Mouse (Mus musculus): ENCODE data around the gene Tiam1. TPM values are rescaled to one million over a fixed set of nuclear protein-coding genes. Genes with fewer than 3 reads are reported as not detected.

Gene Tiam1
- polyA plus RNA-seq, 1 experiment: 1.8 TPM

DNA sequence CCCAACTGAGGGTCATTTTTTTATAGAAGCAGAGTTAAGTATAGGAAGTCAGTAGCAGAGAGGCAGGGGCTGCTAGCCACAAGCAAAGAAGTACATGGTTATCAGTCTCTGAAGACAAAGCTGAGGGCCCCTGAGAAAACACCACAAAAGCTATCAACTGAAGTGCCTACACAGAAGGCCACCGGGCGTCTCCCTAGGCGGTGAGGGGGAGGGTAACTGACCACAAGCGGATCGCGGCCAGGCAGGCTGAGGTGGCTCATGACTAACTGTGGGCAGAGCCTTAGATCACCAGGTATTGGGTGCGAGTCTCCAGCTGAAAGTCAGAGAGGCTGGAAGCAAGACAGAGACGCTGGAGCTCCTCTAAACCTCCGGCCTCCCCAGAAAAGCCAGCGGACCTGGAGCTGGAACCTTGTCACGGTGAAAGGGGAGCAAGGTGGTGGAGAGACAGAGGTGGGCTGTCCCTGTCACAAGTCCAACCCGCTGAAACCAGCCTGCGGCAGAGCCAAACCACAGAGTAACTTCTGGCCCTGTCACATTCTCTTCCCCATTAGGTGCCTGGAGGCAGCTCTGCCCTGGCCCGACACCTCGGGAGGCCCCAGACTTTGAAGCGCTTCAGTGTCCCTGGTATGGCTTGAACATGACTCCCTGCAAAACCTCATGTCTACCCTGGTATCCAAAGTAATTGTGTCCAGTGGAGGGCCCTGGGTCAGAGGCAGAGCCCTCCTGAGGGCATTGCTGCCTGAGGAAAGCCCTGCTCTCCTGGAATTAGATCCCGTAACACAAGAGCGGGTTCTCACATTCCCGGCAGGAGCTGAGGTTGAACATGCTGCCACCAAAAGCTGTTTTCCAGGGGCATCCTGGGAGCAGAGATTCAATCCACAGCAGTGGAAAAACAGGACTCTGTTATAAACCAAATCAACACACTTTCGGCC lies 271.3 kb downstream of the Tiam1 start:
- Histone ChIP-seq H3K27me3 (ENCODE audit: control insufficient read depth, insufficient read depth, low read length) (no peaks in the 10 kb centered on the region), H3K4me1 (ENCODE audit: control insufficient read depth, insufficient read depth, insufficient read length, low read length) (no peaks in the 10 kb centered on the region), H3K36me3 (ENCODE audit: control insufficient read depth, insufficient read depth, low read length) (peaks cover 3% of the 10 kb centered on the region), H3K4me3 (ENCODE audit: low read depth, low read length) (no peak overlapping the region), H3K27ac (ENCODE audit: insufficient read depth, low read depth, low read length) (no peak overlapping the region)
- TF ChIP-seq POLR2A (IDR thresholded peaks at IDR 0.05; ENCODE audit: low read depth, low read length): no peak
- no peak for TF ChIP-seq CTCF (IDR thresholded peaks at IDR 0.05; ENCODE audit: extremely low read depth, insufficient read length, insufficient replicate concordance, low read depth, low read length)
- 85% methylated on average over 20 of the region's 20 CpGs for WGBS

DNA sequence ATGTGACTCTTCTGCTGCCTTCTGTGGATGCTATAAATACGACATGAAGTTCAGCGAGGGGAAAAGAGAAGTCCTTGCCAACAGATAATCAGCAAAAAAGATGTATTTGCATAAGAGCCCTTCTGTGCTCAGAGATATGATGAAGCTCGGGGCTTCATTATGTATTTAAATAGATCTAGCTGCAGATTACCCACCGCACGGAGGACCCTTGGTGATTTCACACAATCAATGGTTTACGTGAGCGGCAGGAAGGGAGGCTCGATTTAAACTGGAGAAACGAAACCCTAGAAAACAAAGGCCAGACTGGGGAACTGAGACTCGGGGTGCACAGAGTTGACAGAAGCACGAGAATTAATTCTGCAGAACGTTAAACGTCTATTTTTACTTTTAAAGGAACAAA lies 272.2 kb downstream of the Tiam1 start:
- peaks cover 3% of the 10 kb centered on the region for H3K36me3 ChIP-seq (ENCODE audit: control insufficient read depth, insufficient read depth, low read length)
- 75% methylated on average over 13 of the region's 13 CpGs for WGBS
- TF ChIP-seq CTCF (IDR thresholded peaks at IDR 0.05; ENCODE audit: extremely low read depth, insufficient read length, insufficient replicate concordance, low read depth, low read length) (no peak), POLR2A (IDR thresholded peaks at IDR 0.05; ENCODE audit: low read depth, low read length) (no peak)
- no peaks in the 10 kb centered on the region for H3K4me1 ChIP-seq (ENCODE audit: control insufficient read depth, insufficient read depth, insufficient read length, low read length)
- no peaks in the 10 kb centered on the region for H3K27me3 ChIP-seq (ENCODE audit: control insufficient read depth, insufficient read depth, low read length)
- no peak overlapping the region for H3K27ac ChIP-seq (ENCODE audit: insufficient read depth, low read depth, low read length)
- no peak overlapping the region for H3K4me3 ChIP-seq (ENCODE audit: low read depth, low read length)

DNA sequence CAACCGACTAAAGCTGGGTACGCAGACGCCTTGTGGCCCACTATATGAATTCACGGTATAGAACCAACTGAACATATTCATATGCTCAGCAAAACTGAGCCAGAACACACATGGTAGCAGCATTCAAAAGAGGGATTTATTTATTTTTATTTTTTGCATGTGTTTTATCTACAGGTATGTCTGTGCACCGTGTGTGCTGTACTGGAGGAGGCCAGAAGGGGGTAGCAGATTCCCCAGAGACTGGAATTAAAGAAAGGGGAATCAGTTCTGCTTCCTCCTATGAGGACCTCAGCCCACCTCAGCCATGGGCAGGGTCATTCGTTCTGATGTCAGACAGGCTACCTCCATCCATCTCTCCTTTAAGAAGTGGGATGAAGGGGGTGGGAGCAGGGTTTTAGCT lies 273.5 kb downstream of the Tiam1 start:
- Histone ChIP-seq H3K4me3 (ENCODE audit: low read depth, low read length) (no peak overlapping the region), H3K27me3 (ENCODE audit: control insufficient read depth, insufficient read depth, low read length) (no peaks in the 10 kb centered on the region), H3K36me3 (ENCODE audit: control insufficient read depth, insufficient read depth, low read length) (0 out of 2 replicates have a peak, but pooled peaks cover 1% of the 10 kb centered on the region), H3K27ac (ENCODE audit: insufficient read depth, low read depth, low read length) (no peak overlapping the region), H3K4me1 (ENCODE audit: control insufficient read depth, insufficient read depth, insufficient read length, low read length) (no peaks in the 10 kb centered on the region)
- WGBS: 95% methylated on average over 6 of the region's 6 CpGs
- TF ChIP-seq CTCF (IDR thresholded peaks at IDR 0.05; ENCODE audit: extremely low read depth, insufficient read length, insufficient replicate concordance, low read depth, low read length) (no peak), POLR2A (IDR thresholded peaks at IDR 0.05; ENCODE audit: low read depth, low read length) (no peak)

DNA sequence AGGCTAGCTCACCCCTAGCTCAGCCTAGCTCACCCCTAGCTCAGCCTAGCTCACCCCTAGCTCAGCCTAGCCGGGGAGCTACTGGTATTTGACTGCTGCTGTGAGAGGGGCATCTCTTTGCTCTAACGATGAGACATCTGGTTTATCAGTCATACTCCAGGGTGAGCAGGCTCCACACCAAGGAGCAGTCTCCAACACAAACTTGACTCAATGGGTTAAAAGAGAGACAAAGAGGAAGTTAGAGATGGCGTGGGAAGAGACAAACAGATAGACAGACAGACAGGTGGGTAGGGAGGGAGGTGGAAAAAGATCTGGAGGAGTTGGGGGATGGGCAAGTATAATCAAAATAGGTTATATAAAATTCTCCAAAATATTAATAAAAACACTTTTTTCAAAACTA lies 275.1 kb downstream of the Tiam1 start:
- TF ChIP-seq CTCF (IDR thresholded peaks at IDR 0.05; ENCODE audit: extremely low read depth, insufficient read length, insufficient replicate concordance, low read depth, low read length) (no peak), POLR2A (IDR thresholded peaks at IDR 0.05; ENCODE audit: low read depth, low read length) (no peak)
- Histone ChIP-seq H3K27me3 (ENCODE audit: control insufficient read depth, insufficient read depth, low read length) (no peaks in the 10 kb centered on the region), H3K4me1 (ENCODE audit: control insufficient read depth, insufficient read depth, insufficient read length, low read length) (no peaks in the 10 kb centered on the region), H3K36me3 (ENCODE audit: control insufficient read depth, insufficient read depth, low read length) (0 out of 2 replicates have a peak, but pooled peaks cover 1% of the 10 kb centered on the region), H3K27ac (ENCODE audit: insufficient read depth, low read depth, low read length) (no peak overlapping the region), H3K4me3 (ENCODE audit: low read depth, low read length) (no peak overlapping the region)
- 89% methylated on average over 3 of the region's 3 CpGs for WGBS

DNA sequence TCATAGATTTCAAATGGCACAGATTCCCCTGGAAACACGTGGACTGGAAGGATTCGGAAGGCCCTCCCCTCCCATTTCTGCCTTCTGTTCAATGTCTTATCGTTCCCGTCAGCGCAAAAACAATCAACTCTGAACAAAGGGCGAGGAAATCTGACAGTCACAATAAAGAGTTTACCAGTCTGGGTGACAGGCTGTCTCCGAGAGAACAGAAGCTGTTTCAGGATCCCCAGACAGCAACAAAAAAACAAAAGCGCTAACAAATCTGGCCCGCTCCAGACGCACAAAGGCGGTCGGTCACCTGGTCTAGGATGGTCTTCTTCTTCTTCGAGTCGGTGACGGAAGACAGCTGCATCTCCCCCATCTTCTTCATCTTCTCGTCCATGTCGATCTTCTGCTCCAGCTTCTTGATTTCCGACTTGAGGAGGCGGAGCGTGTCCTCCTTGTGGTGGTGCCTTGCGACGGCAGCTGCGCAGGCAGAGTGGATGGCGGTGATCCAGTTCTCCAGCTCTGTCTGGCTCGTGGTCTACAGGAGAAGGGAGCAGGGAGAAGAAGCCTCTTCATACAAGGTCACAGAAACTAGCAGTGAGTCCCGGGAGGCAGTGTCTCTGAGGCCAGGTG lies 276.2 kb downstream of the Tiam1 start:
- H3K27me3 ChIP-seq (ENCODE audit: control insufficient read depth, insufficient read depth, low read length): no peaks in the 10 kb centered on the region
- WGBS: 95% methylated on average over 26 of the region's 26 CpGs
- no peaks in the 10 kb centered on the region for H3K4me1 ChIP-seq (ENCODE audit: control insufficient read depth, insufficient read depth, insufficient read length, low read length)
- no peak overlapping the region for H3K4me3 ChIP-seq (ENCODE audit: low read depth, low read length)
- TF ChIP-seq POLR2A (IDR thresholded peaks at IDR 0.05; ENCODE audit: low read depth, low read length) (no peak), CTCF (IDR thresholded peaks at IDR 0.05; ENCODE audit: extremely low read depth, insufficient read length, insufficient replicate concordance, low read depth, low read length) (no peak)
- H3K27ac ChIP-seq (ENCODE audit: insufficient read depth, low read depth, low read length): no peak overlapping the region
- 0 out of 2 replicates have a peak, but pooled peaks cover 1% of the 10 kb centered on the region for H3K36me3 ChIP-seq (ENCODE audit: control insufficient read depth, insufficient read depth, low read length)

DNA sequence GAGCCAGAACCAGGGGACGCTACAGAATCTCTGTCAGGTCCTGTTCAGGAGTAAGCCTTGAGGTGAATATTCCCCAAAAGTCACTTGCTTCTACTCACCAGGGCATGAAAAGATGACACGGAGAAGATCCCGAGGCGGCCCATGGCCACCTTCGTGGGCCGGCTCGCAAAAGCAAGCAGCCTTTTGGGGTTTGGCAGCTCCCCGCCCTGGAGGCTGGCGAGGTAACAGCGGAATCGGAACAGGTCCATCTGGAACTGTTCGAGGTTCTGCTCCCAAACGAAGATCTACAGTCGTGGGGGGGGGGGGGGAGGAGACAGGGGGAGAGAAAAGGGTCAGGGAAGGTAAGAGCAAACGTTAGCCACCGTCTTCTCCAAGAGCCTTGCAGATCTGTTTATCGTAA lies 278.4 kb downstream of the Tiam1 start:
- 0 out of 2 replicates have a peak, but pooled peaks cover 1% of the 10 kb centered on the region for H3K36me3 ChIP-seq (ENCODE audit: control insufficient read depth, insufficient read depth, low read length)
- no peaks in the 10 kb centered on the region for H3K27me3 ChIP-seq (ENCODE audit: control insufficient read depth, insufficient read depth, low read length)
- 86% methylated on average over 17 of the region's 17 CpGs for WGBS
- H3K4me3 ChIP-seq (ENCODE audit: low read depth, low read length): no peak overlapping the region
- TF ChIP-seq POLR2A (IDR thresholded peaks at IDR 0.05; ENCODE audit: low read depth, low read length): no peak
- no peak overlapping the region for H3K27ac ChIP-seq (ENCODE audit: insufficient read depth, low read depth, low read length)
- H3K4me1 ChIP-seq (ENCODE audit: control insufficient read depth, insufficient read depth, insufficient read length, low read length): no peaks in the 10 kb centered on the region

DNA sequence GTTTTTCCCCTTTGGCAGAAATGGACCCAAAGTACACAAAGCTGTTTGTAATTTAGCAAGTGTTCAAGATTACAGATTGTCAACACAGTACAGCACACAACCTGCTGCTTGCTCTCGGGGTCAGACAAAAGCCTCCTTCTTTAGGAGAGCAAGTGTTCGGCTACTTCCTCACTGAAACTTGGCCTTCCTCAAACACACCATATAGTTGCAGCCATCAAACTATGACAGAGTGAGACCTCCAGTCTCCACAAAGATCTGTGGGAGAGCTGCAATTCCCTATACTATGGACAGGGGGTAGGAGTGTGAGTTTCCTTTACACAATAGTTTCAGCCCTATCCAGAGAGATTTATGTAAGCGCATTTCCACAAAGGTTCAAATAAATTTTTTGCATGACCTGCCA lies 278.9 kb downstream of the Tiam1 start:
- 76% methylated on average over 3 of the region's 3 CpGs for WGBS
- no peak overlapping the region for H3K27ac ChIP-seq (ENCODE audit: insufficient read depth, low read depth, low read length)
- H3K36me3 ChIP-seq (ENCODE audit: control insufficient read depth, insufficient read depth, low read length): 0 out of 2 replicates have a peak, but pooled peaks cover 1% of the 10 kb centered on the region
- H3K27me3 ChIP-seq (ENCODE audit: control insufficient read depth, insufficient read depth, low read length): no peaks in the 10 kb centered on the region
- TF ChIP-seq CTCF (IDR thresholded peaks at IDR 0.05; ENCODE audit: extremely low read depth, insufficient read length, insufficient replicate concordance, low read depth, low read length) (no peak), POLR2A (IDR thresholded peaks at IDR 0.05; ENCODE audit: low read depth, low read length) (no peak)
- H3K4me3 ChIP-seq (ENCODE audit: low read depth, low read length): no peak overlapping the region
- H3K4me1 ChIP-seq (ENCODE audit: control insufficient read depth, insufficient read depth, insufficient read length, low read length): no peaks in the 10 kb centered on the region

Data from small intestine, adult 2 months (tissue).